Mouse (Mus musculus): ENCODE data around the gene Spata31d1d.

- TF ChIP-seq CTCF (IDR thresholded peaks at IDR 0.05) (peak; percentile 16), EP300 (IDR thresholded peaks at IDR 0.05) (no peak)
Observed at GRCm38 (mm10) chr13:59769296-59770163, 38.0 kb upstream of the Spata31d1d start, which contains the start of gene Isca1.
